ENCODE assay signal across 8 mouse cellular contexts in the genomic region with DNA sequence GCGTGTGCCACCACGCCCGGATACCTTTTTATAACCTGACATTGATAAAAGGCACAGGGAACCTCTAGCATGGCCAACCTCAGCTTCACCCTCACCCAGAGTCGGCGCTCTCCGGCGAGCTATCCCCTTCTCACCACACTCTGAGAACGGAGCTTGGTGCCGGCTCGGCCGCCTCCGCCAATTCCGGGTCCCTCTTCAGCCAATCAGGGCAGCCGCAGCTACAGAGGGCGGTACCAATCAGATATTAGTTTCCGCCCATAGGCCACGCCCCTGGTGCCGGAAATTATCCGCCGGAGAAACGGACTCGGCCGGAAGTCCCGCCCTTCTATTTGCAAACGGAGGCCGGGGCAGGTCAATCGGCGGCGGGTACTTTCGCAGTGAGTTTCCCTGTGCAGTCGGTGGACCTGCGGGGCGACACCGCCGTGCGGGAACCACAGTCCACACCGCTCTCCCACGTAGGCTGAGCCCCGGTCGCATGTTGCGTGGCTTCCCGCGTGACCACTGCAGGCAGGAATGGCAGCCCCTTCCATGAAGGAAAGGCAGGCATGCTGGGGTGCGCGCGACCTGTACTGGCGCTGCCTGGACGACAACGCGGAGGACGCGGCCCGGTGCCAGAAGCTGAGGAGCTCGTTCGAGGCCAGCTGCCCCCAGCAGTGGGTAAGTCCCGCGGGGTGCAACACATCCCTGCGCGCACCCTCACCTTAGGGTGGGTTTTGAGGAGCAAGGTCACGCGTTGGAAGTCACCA. TPM values are rescaled to one million over a fixed set of nuclear protein-coding genes. Genes with fewer than 3 reads are reported as not detected.
A peak's percentile ranks its signal among the peaks of the same experiment; 100 is the strongest.
DNase-seq lines count a peak whose midpoint lies in the region; ATAC-seq lines count a peak whose summit lies in the region.

Coa6 (plus strand) TSS at position 342 of the 746 bp plus-strand sequence.

- H3K4me1 ChIP-seq in lung, embryonic 16.5 days (replicated peaks; ENCODE audit: control insufficient read depth, insufficient read depth, low read length) = peaks cover 10% of the 10 kb centered on the region

- peak; percentile 98 to 99 for ATAC-seq in hematopoietic stem cell, adult 5-6 weeks (replicated peaks in 1 of 2; ENCODE audit: insufficient read depth in 1 of 2, low FRiP score in 2 of 2, low TSS enrichment in 1 of 2, low read depth in 1 of 2, poor library complexity in 2 of 2, severe bottlenecking in 2 of 2)
- ATAC-seq in lung, embryonic 16.5 days (ENCODE audit: low read depth) = peak; percentile 98

- H3K27me3 ChIP-seq in lung, embryonic 16.5 days (ENCODE audit: control insufficient read depth, insufficient read depth, low read depth, low read length) = no peaks in the 10 kb centered on the region

- WGBS in lung, embryonic 16.5 days = under 1% methylated on average over 61 of the region's 61 CpGs

- H3K4me3 ChIP-seq in lung, embryonic 16.5 days (ENCODE audit: low read length) = peak within 1 kb of the TSS; percentile 89

- peak within 1 kb of the TSS; percentile 48 for H3K27ac ChIP-seq in lung, embryonic 16.5 days (ENCODE audit: low read length)

- H3K36me3 ChIP-seq in lung, embryonic 16.5 days (ENCODE audit: control insufficient read depth, insufficient read depth, low read length) = peaks cover 15% of the 10 kb centered on the region

- H3K9ac ChIP-seq in lung, embryonic 16.5 days (ENCODE audit: low read length) = peak within 1 kb of the TSS; percentile 94

- H3K9me3 ChIP-seq in lung, embryonic 16.5 days (ENCODE audit: control insufficient read depth, low read length) = no peaks in the 10 kb centered on the region

- peak within 1 kb of the TSS; percentile 72 for H3K4me2 ChIP-seq in lung, embryonic 16.5 days (ENCODE audit: low read depth, low read length)

- peak; percentile 86 for DNase-seq in MEL-GATA-1-ER (ENCODE audit: extremely low read depth, low read depth)
- peak; percentile 99 for DNase-seq in cerebellum, adult 8-10 months
- peak; percentile 95 for DNase-seq in forelimb bud, embryonic 11.5 days (ENCODE audit: low read depth, low spot score)
- DNase-seq in layer of hippocampus, adult 9-10 months (ENCODE audit: low spot score) = peak; percentile 93
- DNase-seq in ovary, postnatal 10 days (ENCODE audit: low spot score) = peak; percentile 94
- peak; percentile 97 to 99 for DNase-seq in thymus, postnatal 10 days (ENCODE audit: low spot score in 2 of 2)

RNA-seq across cellular contexts. Expression of gene Coa6, which starts in this region (rescaled TPM):
- total RNA-seq in hematopoietic stem cell, adult 5-6 weeks (2017) = 26.3 and 31.7 TPM in 2 replicates
- polyA plus RNA-seq in lung, embryonic 16.5 days (2015; fragmentation: Nextera tagmentation; extraction: Ambion mirVana) = 51.0 and 54.4 TPM in 2 replicates

Comparison
In these comparisons a context has a peak if more than half of its experiments do, and no peak if none do; other contexts are left out.
1. Peak in every context shown above with its lines: DNase-seq, ATAC-seq, H3K4me3 ChIP-seq and H3K27ac ChIP-seq.